Mouse (Mus musculus) midbrain, embryonic 10.5 days (tissue): ENCODE results near the gene P2rx4. TPM values are rescaled to one million over a fixed set of nuclear protein-coding genes. Genes with fewer than 3 reads are reported as not detected.
"Not testable (repeated sequence)": the region's sequence is repeated elsewhere in the genome, so short reads cannot be mapped to it uniquely, and the experiment has no call there.

ENCODE experiments used
- DNase-seq: peaks from one replicate; pipeline ENCODE4 v3.0.0-alpha.2; 2017; ENCODE audit warnings: low spot score
- H3K27ac ChIP-seq: fragments of 300-500 bp; sonication (generic); replicated peaks from 2 replicates; pipeline ENCODE4 v1.5.1; 2016; ENCODE audit warnings: mild to moderate bottlenecking
- H3K27me3 ChIP-seq: fragments of 300-500 bp; sonication (generic); 2 replicates; pipeline ENCODE4 v1.6.1; 2016; ENCODE audit warnings: low read depth, mild to moderate bottlenecking; ENCODE audit not compliant: poor library complexity, severe bottlenecking
- H3K36me3 ChIP-seq: fragments of 300-500 bp; sonication (generic); 2 replicates; pipeline ENCODE4 v1.6.1; 2016; ENCODE audit warnings: mild to moderate bottlenecking, moderate library complexity
- H3K4me1 ChIP-seq: fragments of 300-500 bp; sonication (generic); 2 replicates; pipeline ENCODE4 v1.6.1; 2016
- H3K4me3 ChIP-seq: fragments of 300-500 bp; sonication (generic); 2 replicates; pipeline ENCODE4 v1.5.1; 2016; ENCODE audit warnings: mild to moderate bottlenecking, moderate library complexity
- H3K9me3 ChIP-seq: fragments of 300-500 bp; sonication (generic); replicated peaks from 2 replicates; pipeline ENCODE4 v1.6.1; 2016; ENCODE audit warnings: mild to moderate bottlenecking
- WGBS: fragments of 180-500 bp; shearing (Covaris S2); methylation state at CpG from one replicate; pipeline ENCODE4 v1.1.7; 2016; 5-methylcytosine and 5-hydroxymethylcytosine counted together
- polyA plus RNA-seq: library from polyadenylated mRNA; unstranded; fragments of >200 nt; fragmentation: Nextera tagmentation; extraction: Ambion mirVana; gene quantifications from 2 replicates; pipeline ENCODE4 v1.2.1, GENCODE M21; 2016

Gene P2rx4
- polyA plus RNA-seq, result 3.5 and 9.6 TPM in 2 replicates

DNA sequence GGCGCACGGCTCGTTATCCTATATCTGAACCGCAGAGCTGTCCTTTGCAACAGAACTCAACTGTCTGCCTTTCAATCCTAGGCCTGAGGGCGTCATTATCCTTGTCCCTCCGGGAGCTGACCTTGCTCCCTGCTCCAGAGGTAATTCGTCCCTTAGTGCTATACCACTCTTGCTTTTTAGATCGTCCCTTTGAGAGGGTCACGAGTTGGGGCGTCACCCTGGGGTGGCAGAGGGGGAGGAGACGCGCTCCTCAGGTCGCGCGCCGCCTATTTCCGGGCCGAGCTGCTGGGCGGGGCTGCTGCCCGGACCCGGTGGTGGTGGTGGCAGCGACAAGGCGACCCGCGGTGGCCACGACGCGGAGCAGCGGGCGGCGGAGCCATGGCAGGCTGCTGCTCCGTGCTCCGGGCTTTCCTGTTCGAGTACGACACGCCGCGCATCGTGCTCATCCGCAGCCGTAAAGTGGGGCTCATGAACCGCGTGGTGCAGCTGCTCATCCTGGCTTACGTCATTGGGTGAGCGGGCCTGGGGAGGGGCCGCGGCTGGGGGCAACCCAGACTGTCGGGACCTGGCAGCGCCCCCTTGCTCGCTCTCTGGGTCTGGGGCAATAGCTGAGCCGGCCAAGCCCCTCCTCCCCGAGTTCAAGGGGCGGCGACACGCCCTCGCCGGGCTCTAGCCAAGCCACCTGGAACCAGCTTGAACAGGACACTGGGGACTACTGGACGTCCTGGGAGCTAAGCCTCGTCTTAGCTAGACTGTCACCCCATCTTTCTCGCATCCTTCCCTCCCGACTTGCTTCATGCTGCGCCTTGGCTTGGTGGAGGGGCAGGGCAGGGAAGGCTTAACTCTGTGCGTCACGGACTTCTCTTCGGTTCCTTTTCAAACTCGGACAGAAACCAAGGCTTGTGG lies at the start of gene P2rx4:
P2rx4 (plus strand) TSS at position 269 of the 906 bp plus-strand sequence.
- WGBS, result 1% methylated on average over 66 of the region's 66 CpGs
- H3K9me3 ChIP-seq, result no peaks in the 10 kb centered on the region
- peak; percentile 79 for DNase-seq

GRCm38 (mm10) chr5:122662501-122662900 lies 44.8 kb upstream of the P2rx4 start:
- Histone ChIP-seq H3K9me3 (no peaks in the 10 kb centered on the region), H3K4me1 (peaks cover 8% of the 10 kb centered on the region; the same call in 1 of the 2 replicates), H3K27ac (no peak overlapping the region), H3K27me3 (no peaks in the 10 kb centered on the region), H3K36me3 (no peaks in the 10 kb centered on the region), H3K4me3 (no peak overlapping the region)
- no peak for DNase-seq
- 94% methylated on average over 6 of the region's 6 CpGs for WGBS

More for the DNA sequence above, at the start of gene P2rx4:
- H3K4me3 ChIP-seq, result peak within 1 kb of the TSS; percentile 77
- H3K27ac ChIP-seq, result peak within 1 kb of the TSS; percentile 88
- peaks cover 19% of the 10 kb centered on the region for H3K27me3 ChIP-seq
- no peaks in the 10 kb centered on the region for H3K36me3 ChIP-seq
- peaks cover 18% of the 10 kb centered on the region for H3K4me1 ChIP-seq

- Histone ChIP-seq H3K27me3 (no peaks in the 10 kb centered on the region), H3K4me3 (no peak overlapping the region), H3K9me3 (no peaks in the 10 kb centered on the region), H3K4me1 (peaks cover 10% of the 10 kb centered on the region), H3K36me3 (no peaks in the 10 kb centered on the region), H3K27ac (no peak overlapping the region)
- DNase-seq, result no peak
- 64% methylated on average over 5 of the region's 5 CpGs for WGBS
Observed at GRCm38 (mm10) chr5:122665036-122665435, 42.3 kb upstream of the P2rx4 start.

DNA sequence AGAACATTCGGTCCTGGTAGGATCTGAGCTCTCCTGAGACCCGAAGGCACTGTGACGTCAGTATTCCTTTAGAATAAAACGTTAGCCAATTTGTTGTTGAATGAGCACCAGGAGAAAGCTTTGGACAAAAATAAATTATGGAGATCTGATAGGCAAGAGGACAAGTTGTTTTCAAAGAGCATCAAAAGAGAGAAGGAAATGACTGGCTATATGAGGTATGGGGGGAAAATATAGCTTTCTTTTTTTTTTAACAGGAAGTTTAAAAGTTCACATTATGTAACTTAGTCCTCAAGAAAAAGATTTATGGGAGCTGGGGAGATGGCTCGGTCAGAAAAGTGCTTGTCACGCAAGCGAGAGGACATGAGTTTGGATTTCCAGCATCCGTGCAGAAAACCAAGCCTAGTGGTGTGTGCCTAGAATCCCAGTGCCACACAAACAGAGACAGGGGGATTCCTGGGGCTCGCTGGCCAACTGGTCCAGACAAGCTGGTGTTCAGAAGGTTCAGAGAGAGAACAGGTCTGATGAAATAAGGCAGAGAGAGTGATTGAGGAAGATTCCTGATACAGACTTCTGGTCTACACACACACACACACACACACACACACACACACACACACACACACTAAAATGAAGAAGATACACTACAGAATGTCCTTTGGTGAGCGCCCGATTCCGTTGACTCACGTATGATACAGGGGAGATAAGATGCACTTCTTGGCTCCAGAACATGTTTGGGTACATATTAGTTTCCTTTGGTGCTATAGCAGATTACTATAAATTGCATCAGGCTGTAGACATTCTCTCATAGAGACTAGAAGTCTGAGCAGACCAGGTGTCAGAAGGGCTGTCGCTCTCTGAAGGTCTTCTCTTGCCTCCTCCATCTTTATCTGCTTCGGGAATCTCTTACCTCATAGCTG lies 38.1 kb upstream of the P2rx4 start:
- no peak overlapping the region for H3K4me3 ChIP-seq
- no peak overlapping the region for H3K27ac ChIP-seq
- WGBS, result 88% methylated on average over 15 of the region's 15 CpGs
- DNase-seq, result no peak
- H3K9me3 ChIP-seq, result no peaks in the 10 kb centered on the region
- H3K27me3 ChIP-seq, result no peaks in the 10 kb centered on the region
- peaks cover 10% of the 10 kb centered on the region for H3K4me1 ChIP-seq
- no peaks in the 10 kb centered on the region for H3K36me3 ChIP-seq

- H3K9me3 ChIP-seq, H3K27ac ChIP-seq, H3K27me3 ChIP-seq, H3K36me3 ChIP-seq, DNase-seq, H3K4me3 ChIP-seq: not testable (repeated sequence)
- peaks cover 10% of the 10 kb centered on the region for H3K4me1 ChIP-seq
- WGBS, result 79% methylated on average over 7 of the region's 7 CpGs
Observed at GRCm38 (mm10) chr5:122671641-122672040, 35.7 kb upstream of the P2rx4 start.

DNA sequence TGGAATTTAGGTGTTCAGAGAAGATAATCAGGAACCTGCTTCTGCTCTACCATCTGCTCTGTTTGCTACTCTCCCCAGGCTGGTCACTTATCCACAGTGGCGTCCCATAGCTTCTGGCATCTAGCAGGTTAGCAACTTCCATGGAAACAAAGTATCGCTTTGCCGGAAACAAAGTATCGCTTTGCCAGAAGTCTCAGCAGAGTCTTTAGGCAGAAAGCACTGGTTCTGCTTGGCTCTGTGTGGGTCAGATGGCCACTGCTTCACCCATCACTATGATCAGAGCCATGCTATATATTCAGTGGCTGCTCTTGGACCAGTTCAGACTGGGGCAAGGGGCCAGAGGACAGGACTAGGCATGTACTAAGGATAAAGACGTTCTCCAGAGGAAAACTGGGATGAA lies 35.0 kb upstream of the P2rx4 start:
- H3K4me3 ChIP-seq, result no peak overlapping the region
- H3K27me3 ChIP-seq, result no peaks in the 10 kb centered on the region
- H3K9me3 ChIP-seq, result no peaks in the 10 kb centered on the region
- H3K4me1 ChIP-seq, result peaks cover 10% of the 10 kb centered on the region
- DNase-seq, result no peak
- H3K27ac ChIP-seq, result no peak overlapping the region
- WGBS, result 90% methylated on average over 5 of the region's 5 CpGs
- H3K36me3 ChIP-seq, result no peaks in the 10 kb centered on the region

DNA sequence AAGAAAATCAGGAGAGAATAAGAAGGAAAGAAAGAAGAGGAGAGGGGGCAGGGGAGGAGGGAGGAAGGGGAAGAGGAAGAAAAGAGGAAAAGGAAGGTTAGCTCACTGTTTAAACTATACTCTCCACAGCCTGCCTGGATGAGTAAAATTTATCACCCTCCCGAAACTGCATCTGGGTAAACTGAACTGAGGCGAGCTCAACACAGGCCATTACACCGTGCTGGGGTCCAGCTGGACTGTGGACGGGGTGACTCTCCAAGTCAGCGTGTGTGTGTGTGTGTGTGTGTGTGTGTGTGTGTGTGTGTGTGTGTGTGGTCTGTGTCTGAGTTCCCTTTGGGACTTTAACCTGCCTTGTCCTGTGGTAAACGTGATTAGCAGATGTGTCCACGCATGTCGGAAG lies 31.3 kb upstream of the P2rx4 start:
- Histone ChIP-seq H3K27me3 (no peaks in the 10 kb centered on the region), H3K4me3 (no peak overlapping the region), H3K27ac (no peak overlapping the region), H3K9me3 (no peaks in the 10 kb centered on the region), H3K4me1 (no peaks in the 10 kb centered on the region), H3K36me3 (no peaks in the 10 kb centered on the region)
- DNase-seq, result no peak
- WGBS, result 87% methylated on average over 8 of the region's 8 CpGs

DNA sequence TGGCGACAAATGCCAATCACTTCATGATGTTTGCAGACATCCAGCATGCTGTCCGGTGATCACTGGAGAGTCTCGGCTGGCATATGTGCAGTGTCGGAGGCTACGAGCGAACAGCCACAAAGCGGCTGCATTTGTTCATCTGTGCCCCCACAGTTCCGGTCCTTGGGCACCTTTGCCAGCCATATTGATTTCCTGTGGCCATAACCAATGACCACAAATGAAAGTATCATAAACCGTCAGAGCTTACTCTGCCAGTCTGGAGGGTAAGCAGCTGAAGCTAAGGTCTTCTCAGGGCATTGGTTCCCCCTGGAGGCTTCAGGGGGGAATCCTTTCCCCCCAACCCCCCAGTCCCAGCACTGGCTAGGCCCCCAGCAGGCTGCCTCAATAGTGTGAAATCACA lies 29.4 kb upstream of the P2rx4 start:
- no peaks in the 10 kb centered on the region for H3K36me3 ChIP-seq
- 95% methylated on average over 9 of the region's 9 CpGs for whole genome bisulfite sequencing
- H3K4me1 ChIP-seq, result no peaks in the 10 kb centered on the region
- no peaks in the 10 kb centered on the region for H3K27me3 ChIP-seq
- H3K4me3 ChIP-seq, result no peak overlapping the region
- DNase-seq, result no peak
- no peak overlapping the region for H3K27ac ChIP-seq
- no peaks in the 10 kb centered on the region for H3K9me3 ChIP-seq

DNA sequence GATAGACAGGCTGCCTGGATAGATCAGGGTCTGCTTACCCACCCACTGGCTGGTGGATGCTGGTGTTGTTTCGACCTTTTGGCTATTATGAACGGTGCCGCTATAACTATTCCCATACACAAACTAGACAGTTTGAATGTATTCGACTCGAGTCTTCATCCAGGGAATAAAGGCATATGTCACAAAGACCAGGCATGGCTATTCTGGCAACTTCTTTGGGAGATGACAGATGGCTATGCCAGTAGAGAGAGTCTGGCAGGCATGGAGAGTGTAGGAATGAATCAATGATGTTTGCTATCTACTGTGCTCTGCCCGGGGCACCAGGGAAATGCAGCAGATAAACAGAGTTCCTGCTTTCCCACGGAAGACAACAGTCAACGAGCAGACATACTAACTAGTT lies 27.5 kb upstream of the P2rx4 start:
- DNase-seq, result no peak

DNA sequence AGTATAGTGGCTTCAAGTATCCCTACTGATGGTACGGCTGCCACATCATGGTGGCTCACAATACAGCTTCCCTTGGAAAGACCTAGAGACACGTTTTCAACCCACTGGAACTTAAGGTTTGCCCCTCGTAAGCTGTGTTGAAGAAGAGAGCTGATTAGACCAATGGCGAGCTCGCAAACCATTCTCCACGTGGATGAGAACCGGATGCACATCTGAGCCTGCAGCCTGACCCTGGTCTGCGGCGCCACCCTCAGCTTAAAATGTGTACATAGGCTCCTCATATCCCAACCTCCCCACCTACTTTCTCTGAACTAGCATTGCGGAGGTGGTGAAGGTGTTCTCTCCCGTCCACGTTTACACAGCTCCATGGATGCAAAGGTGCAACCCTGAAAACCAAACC lies 26.1 kb upstream of the P2rx4 start:
- H3K9me3 ChIP-seq, result no peaks in the 10 kb centered on the region
- 82% methylated on average over 12 of the region's 12 CpGs for WGBS
- H3K4me3 ChIP-seq, result no peak overlapping the region
- no peaks in the 10 kb centered on the region for H3K4me1 ChIP-seq
- no peak overlapping the region for H3K27ac ChIP-seq
- no peaks in the 10 kb centered on the region for H3K36me3 ChIP-seq
- no peak for DNase-seq
- H3K27me3 ChIP-seq, result no peaks in the 10 kb centered on the region

More for the DNA sequence above, 27.5 kb upstream of the P2rx4 start:
- Histone ChIP-seq H3K27ac (no peak overlapping the region), H3K36me3 (no peaks in the 10 kb centered on the region), H3K27me3 (no peaks in the 10 kb centered on the region), H3K4me3 (no peak overlapping the region), H3K4me1 (no peaks in the 10 kb centered on the region), H3K9me3 (no peaks in the 10 kb centered on the region)
- WGBS, result 93% methylated on average over 8 of the region's 8 CpGs

- WGBS, result 83% methylated on average over 10 of the region's 10 CpGs
- Histone ChIP-seq H3K27me3 (no peaks in the 10 kb centered on the region), H3K36me3 (no peaks in the 10 kb centered on the region), H3K4me3 (no peak overlapping the region), H3K9me3 (no peaks in the 10 kb centered on the region), H3K27ac (no peak overlapping the region), H3K4me1 (no peaks in the 10 kb centered on the region)
- DNase-seq, result no peak
Observed at GRCm38 (mm10) chr5:122683926-122684325, 23.4 kb upstream of the P2rx4 start.

DNA sequence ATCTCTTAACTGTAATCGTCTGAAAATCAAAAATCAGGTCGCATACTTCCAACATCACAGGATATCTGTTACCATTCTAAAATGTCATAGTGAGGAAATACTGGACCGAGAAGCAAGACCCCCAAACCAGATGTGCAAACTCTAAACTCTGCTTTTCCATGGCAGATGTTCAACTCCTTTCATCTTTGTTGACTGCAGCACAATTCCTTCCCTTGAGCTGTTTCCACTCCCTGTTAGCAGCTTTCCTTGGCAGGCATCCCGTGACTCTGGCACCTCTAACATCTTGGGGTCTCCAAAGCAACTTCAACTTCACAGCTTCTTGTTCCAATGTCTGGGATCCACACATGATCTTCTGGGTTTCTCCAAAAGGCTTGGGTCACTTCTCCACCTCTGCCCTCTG lies 20.0 kb upstream of the P2rx4 start:
- WGBS, result 86% methylated on average over 4 of the region's 4 CpGs

More for the DNA sequence above, 20.0 kb upstream of the P2rx4 start:
- H3K4me1 ChIP-seq, result peaks cover under 1% of the 10 kb centered on the region; the same call in 1 of the 2 replicates
- no peak for DNase-seq
- no peaks in the 10 kb centered on the region for H3K9me3 ChIP-seq
- no peaks in the 10 kb centered on the region for H3K27me3 ChIP-seq
- H3K36me3 ChIP-seq, result no peaks in the 10 kb centered on the region
- H3K4me3 ChIP-seq, result no peak overlapping the region
- no peak overlapping the region for H3K27ac ChIP-seq
